Mouse (Mus musculus): ENCODE data around the gene Jmjd8.
A peak's percentile ranks its signal among the peaks of the same experiment; 100 is the strongest.

Gene Jmjd8

DNA sequence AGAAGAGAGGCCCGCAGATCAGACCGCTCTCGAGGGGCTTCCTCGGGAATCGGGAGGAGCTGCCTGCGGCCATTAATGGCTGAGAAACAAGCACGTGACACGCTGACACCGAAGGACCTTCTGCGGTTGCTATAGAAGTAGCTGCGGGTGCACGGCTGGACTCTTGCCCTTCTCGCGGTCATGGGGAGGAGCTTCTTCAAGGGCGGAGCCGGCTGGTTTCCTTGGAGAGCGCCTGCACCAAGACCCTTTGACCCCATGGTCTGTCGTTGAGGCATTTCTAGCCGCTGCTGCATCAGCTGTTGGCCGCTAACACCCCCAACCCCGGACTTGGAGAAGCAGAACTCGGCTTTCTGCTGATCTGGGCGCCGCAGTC lies 4.6 kb downstream of the Jmjd8 start, which contains the start of gene Stub1:
Gene Stub1 (minus strand): TSS at position 114 of the 373 bp plus-strand sequence.
- DNase-seq (ENCODE audit: low spot score), result peak; percentile 89

DNA sequence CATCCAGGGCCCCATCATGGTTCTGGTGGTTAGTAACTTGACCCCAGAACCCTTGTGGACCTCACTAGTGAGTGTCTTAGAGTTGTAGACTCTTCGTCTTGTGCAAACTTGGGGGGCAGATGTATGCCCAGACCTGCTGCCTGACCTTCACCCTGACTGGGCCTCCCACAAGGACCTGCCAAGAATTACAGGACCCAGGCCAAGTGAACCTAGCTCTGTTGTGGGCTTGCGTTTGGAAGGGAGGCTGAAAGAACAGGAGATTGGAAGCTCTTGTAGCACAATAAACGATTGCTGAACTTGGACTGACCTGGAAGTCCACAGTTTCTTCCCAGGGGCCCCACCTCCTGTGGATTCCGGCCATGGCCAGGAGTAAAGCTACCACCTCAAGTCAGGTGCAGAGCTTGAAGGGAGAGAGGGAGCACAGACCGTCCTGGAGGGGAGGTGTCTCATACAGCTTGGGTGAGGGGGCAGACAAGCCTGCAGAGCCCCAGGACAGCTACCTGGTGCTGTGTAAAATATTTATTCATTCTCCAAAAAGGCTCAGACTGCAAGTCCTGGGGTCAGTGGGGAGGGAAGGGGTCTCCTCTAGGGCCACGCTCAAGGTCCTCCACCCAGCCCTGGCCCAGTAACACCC lies 5.4 kb downstream of the Jmjd8 start:
- no peak for DNase-seq (ENCODE audit: low spot score)

DNA sequence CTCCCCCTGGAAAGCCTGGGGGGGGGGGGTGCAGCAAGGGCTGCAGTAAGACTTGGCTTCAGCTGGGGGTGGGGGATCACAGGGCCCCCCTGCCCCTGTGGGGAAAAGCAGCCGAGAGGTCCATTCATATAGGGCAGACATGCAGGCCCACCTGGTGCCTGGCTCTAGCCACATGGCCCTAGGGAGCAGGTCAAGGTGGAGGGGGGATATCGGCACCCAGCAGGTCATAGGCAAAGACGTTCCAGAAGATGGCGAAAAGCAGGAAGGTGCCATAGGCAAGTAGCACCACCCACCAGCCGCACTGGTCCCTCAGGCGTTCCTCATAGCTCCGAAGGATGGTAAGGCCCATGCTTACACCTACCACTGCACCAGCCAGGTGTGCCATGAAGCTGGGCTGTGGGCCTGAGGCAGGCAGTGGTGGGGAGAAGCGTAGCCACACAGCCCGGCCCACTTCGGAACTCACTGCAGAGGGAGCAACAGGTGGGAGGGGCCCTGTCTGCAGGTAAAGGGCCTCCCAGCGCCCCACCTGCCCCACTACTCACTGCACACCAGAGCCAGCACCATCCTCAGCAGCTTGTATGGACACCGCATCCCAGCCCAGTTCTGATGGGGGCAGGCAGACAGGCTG lies 6.0 kb downstream of the Jmjd8 start:
- DNase-seq (ENCODE audit: low spot score), result no peak

DNA sequence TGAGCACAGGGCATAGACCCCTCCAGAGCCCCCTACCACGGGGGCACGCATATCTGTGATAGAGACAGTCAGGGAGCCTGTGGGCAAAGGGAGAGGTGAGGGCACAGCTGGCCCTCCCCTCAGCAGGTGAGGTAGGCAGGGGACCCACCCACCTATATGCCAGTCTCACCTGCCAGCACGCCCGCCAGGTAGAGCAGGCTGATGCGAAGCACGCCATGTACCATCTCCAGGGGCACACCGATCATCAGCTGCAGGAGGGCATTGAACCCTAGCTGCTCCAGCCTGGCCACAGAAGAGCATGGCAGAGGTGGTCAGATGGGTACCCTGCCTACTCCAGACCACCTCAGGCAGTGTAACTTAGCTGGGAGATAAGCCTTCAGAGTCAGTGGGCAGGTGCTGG lies 6.6 kb downstream of the Jmjd8 start:
- no peak for DNase-seq (ENCODE audit: low spot score)

GRCm38 (mm10) chr17:25835816-25836215 lies 7.1 kb downstream of the Jmjd8 start:
- no peak for DNase-seq (ENCODE audit: low spot score)

GRCm38 (mm10) chr17:25836397-25837075 lies 7.9 kb downstream of the Jmjd8 start:
- peak; percentile 68 for DNase-seq (ENCODE audit: low spot score)

DNA sequence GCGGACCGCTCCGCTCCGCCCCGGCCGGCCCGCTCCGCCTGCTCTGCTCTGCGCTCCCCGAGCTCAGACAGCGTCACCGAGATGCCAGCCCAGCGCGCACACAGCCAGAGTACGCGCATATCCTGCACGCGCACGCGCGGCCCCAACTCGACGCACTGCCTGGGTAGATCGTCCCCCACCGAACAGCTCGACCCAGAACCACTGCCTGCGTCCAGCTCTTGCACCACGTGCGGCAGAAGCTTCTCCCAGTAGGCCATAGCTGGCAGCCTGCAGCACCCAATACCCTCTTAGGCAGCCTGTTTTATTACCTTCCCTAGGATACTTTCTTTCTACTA lies 8.4 kb downstream of the Jmjd8 start, which contains the start of gene Rhbdl1:
Gene Rhbdl1 (minus strand): TSS at position 220 of the 335 bp plus-strand sequence.
- DNase-seq (ENCODE audit: low spot score), result peak; percentile 86

DNA sequence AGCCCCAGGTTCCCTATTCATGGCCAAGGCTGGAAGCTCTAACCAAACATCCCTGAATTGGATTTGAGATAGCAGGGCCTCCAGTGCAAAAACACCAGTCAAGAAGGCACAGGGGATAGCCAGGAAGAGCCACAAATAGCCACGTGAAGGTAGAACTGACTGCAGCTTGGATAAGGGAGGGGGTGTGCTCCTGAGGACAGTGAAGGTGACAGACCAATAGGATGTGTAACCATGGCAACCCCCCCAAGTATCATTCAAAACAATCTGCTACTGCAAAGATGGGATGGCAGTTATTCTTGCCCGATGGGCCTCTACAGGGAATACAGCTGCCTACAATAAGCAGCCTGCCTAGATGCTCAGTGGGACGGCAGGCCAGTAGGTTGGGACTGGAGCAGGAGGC lies 8.9 kb downstream of the Jmjd8 start:
- DNase-seq (ENCODE audit: low spot score), result no peak

DNA sequence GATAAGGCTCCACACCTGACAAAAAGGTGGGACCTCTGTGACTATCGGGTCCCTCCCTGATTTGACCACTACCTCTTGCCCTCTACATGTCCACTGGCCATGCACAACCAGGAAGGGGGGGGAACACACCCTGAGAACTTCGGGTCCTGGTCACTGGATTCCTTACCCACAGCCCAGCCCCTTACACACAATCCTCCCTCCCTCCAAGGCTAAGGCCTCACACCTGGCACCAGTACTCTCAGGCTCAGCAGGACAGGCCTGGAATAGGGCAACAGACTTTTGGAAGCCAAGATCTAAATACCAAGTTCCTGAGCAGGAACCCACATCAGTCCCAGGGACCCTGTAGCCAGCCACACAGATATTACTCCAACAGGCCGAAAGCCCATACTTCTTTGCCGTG lies 10.2 kb downstream of the Jmjd8 start:
- no peak for DNase-seq (ENCODE audit: low spot score)

DNA sequence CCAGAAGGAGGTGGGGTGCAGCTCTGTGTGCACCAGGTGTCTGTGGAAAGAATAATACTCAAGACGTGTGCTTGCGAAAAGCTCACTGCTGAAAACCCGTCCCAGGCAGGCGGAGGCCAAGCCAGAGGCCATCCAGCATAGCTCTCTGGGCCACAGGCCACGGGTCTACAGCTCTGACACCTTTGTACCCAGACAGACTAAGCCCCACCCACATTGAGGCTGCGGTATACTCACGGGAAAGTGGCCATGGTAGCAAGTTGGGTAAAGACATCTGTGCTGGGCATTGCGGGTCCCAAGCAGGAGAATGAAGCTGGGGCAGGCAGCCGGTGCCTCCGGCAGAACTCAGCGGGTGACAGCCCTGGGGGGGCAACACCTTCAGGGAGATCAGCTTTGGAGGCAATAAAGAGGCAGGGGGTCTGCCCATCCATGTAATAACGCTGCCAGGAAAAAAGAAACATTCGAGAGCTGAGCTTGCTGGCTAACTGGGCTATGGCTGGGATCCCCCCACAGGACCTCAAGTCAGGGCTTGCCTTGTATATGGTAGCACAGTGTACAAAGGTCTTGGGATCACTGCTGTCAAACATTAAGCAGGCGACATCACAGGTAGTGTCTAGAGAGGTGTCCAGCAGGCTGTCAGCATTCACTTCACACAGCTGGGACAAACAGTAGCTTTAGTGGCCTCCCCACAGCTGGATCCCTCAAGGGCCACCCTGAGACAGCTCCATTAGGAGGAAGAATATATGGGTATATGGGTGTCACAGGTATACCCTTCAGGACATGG lies 11.0 kb downstream of the Jmjd8 start:
- no peak for DNase-seq (ENCODE audit: low spot score)

- DNase-seq (ENCODE audit: low spot score), result no peak
These were observed 11.9 kb downstream of the Jmjd8 start for GRCm38 (mm10) chr17:25840519-25840918.

DNA sequence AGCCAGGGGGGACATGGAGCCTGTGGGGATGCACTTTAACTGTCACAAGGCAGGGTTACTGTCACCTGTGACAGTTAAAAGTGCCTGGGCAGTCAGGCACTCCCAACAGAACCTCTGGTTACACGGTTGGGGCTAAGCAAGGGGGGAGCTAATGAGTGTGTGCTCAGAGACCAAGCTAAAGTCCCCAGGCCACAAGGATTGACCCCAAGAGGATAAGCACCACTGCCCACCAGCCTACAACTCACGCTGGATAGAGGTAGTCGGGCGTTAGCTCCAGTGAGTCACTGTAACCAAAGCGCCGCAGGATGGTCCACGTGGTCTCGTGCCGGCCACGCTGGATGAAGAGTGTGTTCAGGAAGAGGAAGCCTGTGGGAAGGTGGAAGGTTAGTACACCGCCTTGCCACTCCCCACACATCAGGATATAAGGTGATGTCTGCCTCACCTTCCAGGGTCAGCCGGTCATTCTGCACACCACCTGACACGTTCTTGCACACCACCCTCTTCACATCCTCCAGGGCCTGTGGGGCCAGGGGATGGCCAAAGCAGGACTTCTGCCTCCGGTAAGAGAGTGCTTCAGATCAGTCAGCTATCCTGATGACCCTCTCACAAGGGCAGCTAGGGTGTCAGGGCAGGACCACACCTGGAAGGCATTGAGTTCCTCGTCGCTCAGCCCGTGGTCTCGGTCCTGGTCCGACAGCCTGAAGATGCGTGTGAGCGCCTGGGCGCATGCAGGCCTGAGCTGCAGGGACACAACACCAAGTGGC lies 12.6 kb downstream of the Jmjd8 start, which contains the start of gene Gm20683:
Gene Gm20683 (minus strand): TSS at position 647 of the 764 bp plus-strand sequence.
- no peak for DNase-seq (ENCODE audit: low spot score)

DNA sequence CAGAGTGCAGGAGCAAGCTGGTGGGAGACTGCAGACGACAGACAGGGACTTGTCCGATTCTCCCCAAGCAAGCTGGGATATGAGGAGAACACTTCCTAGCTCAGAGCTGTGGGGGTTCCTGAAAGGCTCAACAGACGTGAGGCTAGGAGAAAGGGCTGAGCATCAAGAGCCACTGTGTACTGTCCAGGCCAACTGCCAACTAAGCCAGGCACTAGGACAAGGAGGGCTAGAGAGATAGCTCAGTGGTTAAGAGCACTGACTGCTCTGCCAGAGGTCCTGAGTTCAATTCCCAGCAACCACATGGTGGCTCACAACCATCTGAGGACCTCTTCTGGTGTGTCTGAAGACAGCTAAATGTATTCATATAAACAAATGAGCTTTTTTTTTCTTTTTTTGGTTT lies 13.8 kb downstream of the Jmjd8 start:
- no peak for DNase-seq (ENCODE audit: low spot score)

DNA sequence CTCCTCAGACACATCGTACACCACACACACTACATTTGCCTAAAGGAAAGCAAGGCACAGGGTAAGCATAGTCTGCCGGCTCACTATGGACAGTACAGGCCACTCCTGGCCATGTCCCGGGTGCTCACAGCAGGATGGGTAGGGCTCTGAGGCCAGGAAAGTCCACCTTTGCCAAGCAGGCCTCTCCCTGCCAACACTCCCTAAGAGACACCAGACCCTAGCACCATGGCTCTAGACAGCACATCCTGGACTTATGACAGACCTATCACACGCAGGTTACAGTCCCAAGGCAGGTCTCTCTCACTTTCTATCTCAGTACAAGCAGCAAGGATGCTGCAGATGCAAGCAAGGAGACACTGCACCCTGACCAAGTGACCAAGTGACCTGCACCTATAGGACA lies 14.5 kb downstream of the Jmjd8 start:
- no peak for DNase-seq (ENCODE audit: low spot score)

- DNase-seq (ENCODE audit: low spot score), result no peak
These were observed 15.1 kb downstream of the Jmjd8 start for GRCm38 (mm10) chr17:25843636-25844395.

DNA sequence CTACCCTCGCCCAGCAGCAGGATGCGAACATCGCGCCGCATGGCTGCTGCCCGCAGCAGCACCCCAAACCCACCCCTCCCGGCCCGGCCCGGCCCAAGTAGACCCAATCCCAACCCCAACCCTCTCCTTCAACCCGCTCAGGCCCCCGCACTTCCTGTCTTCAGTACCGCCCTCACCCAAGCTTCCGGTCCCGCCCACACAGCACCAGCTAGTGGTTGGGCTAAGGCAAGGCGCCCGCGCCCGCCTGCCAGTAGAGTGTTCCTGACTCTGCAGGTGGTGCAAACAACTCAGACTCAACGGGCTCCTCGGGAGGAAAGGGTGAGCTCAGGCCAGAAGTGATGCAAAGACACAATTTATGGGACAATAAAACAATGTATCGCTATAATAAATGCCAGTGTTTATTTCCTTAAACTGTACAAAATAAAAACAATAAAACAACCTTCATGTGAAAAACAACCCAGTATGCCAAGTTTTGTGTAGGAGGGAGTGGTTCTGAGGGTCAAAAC lies 15.8 kb downstream of the Jmjd8 start, which contains the start of gene Rhot2:
Gene Rhot2 (minus strand): TSS at position 456 of the 506 bp plus-strand sequence.
- DNase-seq (ENCODE audit: low spot score), result peak; percentile 95

- DNase-seq (ENCODE audit: low spot score), result no peak
These were observed 31.6 kb downstream of the Jmjd8 start for GRCm38 (mm10) chr17:25860229-25860628.

GRCm38 (mm10) chr17:25860832-25861703 lies 32.4 kb downstream of the Jmjd8 start, which contains the start of gene Wdr90:
TSS of gene Wdr90 (minus strand) at chr17:25861501.
- DNase-seq (ENCODE audit: low spot score), result peak; percentile 93

Measured in layer of hippocampus, adult 11-12 months (tissue).